Mouse (Mus musculus) lung, embryonic 16.5 days (tissue): ENCODE data around the gene Shb. TPM values are rescaled to one million over a fixed set of nuclear protein-coding genes. Genes with fewer than 3 reads are reported as not detected.
A peak's percentile ranks its signal among the peaks of the same experiment; 100 is the strongest.

Experiments
- ATAC-seq: fragments of 200-750 bp; cut with Nextera tagmentation; 2 replicates; pipeline ENCODE4 v1.8.0; 2017; ENCODE audit warnings: low read depth, mild to moderate bottlenecking, moderate library complexity
- H3K27ac ChIP-seq: fragments of 300-500 bp; sonication (generic); 2 replicates; pipeline ENCODE4 v1.5.1; 2014; ENCODE audit warnings: mild to moderate bottlenecking, control low read depth, low read length
- H3K27me3 ChIP-seq: fragments of 300-500 bp; sonication (generic); 2 replicates; pipeline ENCODE4 v1.6.1; 2014; ENCODE audit warnings: low read depth, low read length, mixed read lengths; ENCODE audit not compliant: control insufficient read depth, insufficient read depth
- H3K36me3 ChIP-seq: fragments of 300-500 bp; sonication (generic); 2 replicates; pipeline ENCODE4 v1.6.1; 2014; ENCODE audit warnings: low read length; ENCODE audit not compliant: control insufficient read depth, insufficient read depth
- H3K4me1 ChIP-seq: fragments of 300-500 bp; sonication (generic); replicated peaks from 2 replicates; pipeline ENCODE4 v1.6.1; 2014; ENCODE audit warnings: low read length, mixed read lengths; ENCODE audit not compliant: control insufficient read depth, insufficient read depth
- H3K4me2 ChIP-seq: fragments of 300-500 bp; sonication (generic); 2 replicates; pipeline ENCODE4 v1.6.1; 2014; ENCODE audit warnings: low read depth, low read length, control low read depth
- H3K4me3 ChIP-seq: fragments of 300-500 bp; sonication (generic); 2 replicates; pipeline ENCODE4 v1.5.1; 2014; ENCODE audit warnings: mild to moderate bottlenecking, low read length, control low read depth
- H3K9ac ChIP-seq: fragments of 300-500 bp; sonication (generic); 2 replicates; pipeline ENCODE4 v1.6.1; 2014; ENCODE audit warnings: low read length, control low read depth
- H3K9me3 ChIP-seq: fragments of 300-500 bp; sonication (generic); 2 replicates; pipeline ENCODE4 v1.6.1; 2016; ENCODE audit warnings: low read length; ENCODE audit not compliant: control insufficient read depth
- WGBS: fragments of 180-500 bp; shearing (Covaris S2); extraction: QIAGEN DNeasy Blood & Tissue Kit; methylation state at CpG from one replicate; pipeline ENCODE4 v1.1.7; 2014; 5-methylcytosine and 5-hydroxymethylcytosine counted together
- polyA plus RNA-seq: library from polyadenylated mRNA; unstranded; fragments of >200 nt; fragmentation: Nextera tagmentation; extraction: Ambion mirVana; gene quantifications from 2 replicates; pipeline ENCODE4 v1.2.1, GENCODE M21; 2015

Shb gene
- polyA plus RNA-seq, 1 experiment from 2014 or later = 12.4 TPM

- H3K27me3 ChIP-seq = no peaks in the 10 kb centered on the region
- H3K4me3 ChIP-seq = no peak overlapping the region
- no peak for ATAC-seq
- peaks cover 51% of the 10 kb centered on the region for H3K4me1 ChIP-seq
- no peaks in the 10 kb centered on the region for H3K9me3 ChIP-seq
- H3K4me2 ChIP-seq = no peak overlapping the region
- peaks cover 11% of the 10 kb centered on the region; the same call in 1 of the 2 replicates for H3K36me3 ChIP-seq
- H3K27ac ChIP-seq = no peak overlapping the region
- H3K9ac ChIP-seq = no peak overlapping the region
Measured at GRCm38 (mm10) chr4:45522956-45523355, 9.3 kb downstream of the Shb start.

- no peak overlapping the region for H3K9ac ChIP-seq
- WGBS = 74% methylated on average over 4 of the region's 4 CpGs
- no peaks in the 10 kb centered on the region for H3K27me3 ChIP-seq
- no peak overlapping the region for H3K4me3 ChIP-seq
- peaks cover 11% of the 10 kb centered on the region; the same call in 1 of the 2 replicates for H3K36me3 ChIP-seq
- no peak overlapping the region for H3K4me2 ChIP-seq
- peaks cover 51% of the 10 kb centered on the region for H3K4me1 ChIP-seq
- no peaks in the 10 kb centered on the region for H3K9me3 ChIP-seq
- no peak for ATAC-seq
- no peak overlapping the region for H3K27ac ChIP-seq
Measured at GRCm38 (mm10) chr4:45522583-45522900, 9.7 kb downstream of the Shb start.

GRCm38 (mm10) chr4:45521705-45522582, 10.3 kb downstream of the Shb start:
- Histone ChIP-seq H3K4me3 (no peak overlapping the region), H3K36me3 (peaks cover 11% of the 10 kb centered on the region; the same call in 1 of the 2 replicates), H3K9ac (no peak overlapping the region), H3K27ac (no peak overlapping the region), H3K4me1 (peaks cover 46% of the 10 kb centered on the region), H3K27me3 (no peaks in the 10 kb centered on the region), H3K9me3 (no peaks in the 10 kb centered on the region), H3K4me2 (no peak overlapping the region)
- WGBS = 53% methylated on average over 9 of the region's 9 CpGs
- ATAC-seq = no peak

- no peaks in the 10 kb centered on the region for H3K9me3 ChIP-seq
- no peak overlapping the region for H3K4me3 ChIP-seq
- peaks cover 39% of the 10 kb centered on the region for H3K4me1 ChIP-seq
- 44% methylated on average over 8 of the region's 8 CpGs for WGBS
- 0 out of 2 replicates have a peak, but pooled peaks cover 7% of the 10 kb centered on the region for H3K36me3 ChIP-seq
- no peaks in the 10 kb centered on the region for H3K27me3 ChIP-seq
- peak overlapping the region; percentile 71 for H3K27ac ChIP-seq
- no peak for ATAC-seq
- H3K4me2 ChIP-seq = peak overlapping the region; percentile 11; the same call in 1 of the 2 replicates
- 0 out of 2 replicates have a peak overlapping the region, but pooled peaks have one; percentile 17 for H3K9ac ChIP-seq
Measured at GRCm38 (mm10) chr4:45520375-45520774, 11.9 kb downstream of the Shb start.

GRCm38 (mm10) chr4:45517399-45517798, 14.9 kb downstream of the Shb start:
- no peak overlapping the region for H3K4me3 ChIP-seq
- H3K9me3 ChIP-seq = no peaks in the 10 kb centered on the region
- H3K9ac ChIP-seq = no peak overlapping the region
- H3K4me1 ChIP-seq = peaks cover 58% of the 10 kb centered on the region
- H3K27ac ChIP-seq = no peak overlapping the region
- H3K4me2 ChIP-seq = no peak overlapping the region
- 26% methylated on average over 4 of the region's 4 CpGs for WGBS
- no peak for ATAC-seq
- H3K27me3 ChIP-seq = no peaks in the 10 kb centered on the region
- no peaks in the 10 kb centered on the region for H3K36me3 ChIP-seq

- Histone ChIP-seq H3K27ac (no peak overlapping the region), H3K9ac (no peak overlapping the region)
- WGBS = 48% methylated on average over 4 of the region's 4 CpGs
Measured at GRCm38 (mm10) chr4:45515894-45516293, 16.4 kb downstream of the Shb start.

GRCm38 (mm10) chr4:45514406-45514805, 17.9 kb downstream of the Shb start:
- Histone ChIP-seq H3K4me3 (no peak overlapping the region), H3K4me1 (peaks cover 46% of the 10 kb centered on the region)
- ATAC-seq = peak; percentile 64

More at GRCm38 (mm10) chr4:45515894-45516293, 16.4 kb downstream of the Shb start:
- H3K27me3 ChIP-seq = no peaks in the 10 kb centered on the region
- H3K4me1 ChIP-seq = peaks cover 46% of the 10 kb centered on the region
- H3K4me2 ChIP-seq = no peak overlapping the region
- no peaks in the 10 kb centered on the region for H3K9me3 ChIP-seq
- no peak for ATAC-seq
- H3K4me3 ChIP-seq = no peak overlapping the region
- H3K36me3 ChIP-seq = no peaks in the 10 kb centered on the region

GRCm38 (mm10) chr4:45513791-45514293, 18.4 kb downstream of the Shb start:
- Histone ChIP-seq H3K27me3 (no peaks in the 10 kb centered on the region), H3K4me2 (peak overlapping the region; percentile 11), H3K4me1 (peaks cover 48% of the 10 kb centered on the region), H3K9me3 (no peaks in the 10 kb centered on the region), H3K36me3 (no peaks in the 10 kb centered on the region), H3K4me3 (no peak overlapping the region), H3K27ac (peak overlapping the region; percentile 73), H3K9ac (peak overlapping the region; percentile 12)
- WGBS = 4% methylated on average over 10 of the region's 10 CpGs
- ATAC-seq = peak; percentile 82

More at GRCm38 (mm10) chr4:45514406-45514805, 17.9 kb downstream of the Shb start:
- H3K27me3 ChIP-seq = no peaks in the 10 kb centered on the region
- WGBS = 17% methylated on average over 7 of the region's 7 CpGs
- H3K27ac ChIP-seq = peak overlapping the region; percentile 73
- no peaks in the 10 kb centered on the region for H3K36me3 ChIP-seq
- no peaks in the 10 kb centered on the region for H3K9me3 ChIP-seq
- H3K9ac ChIP-seq = peak overlapping the region; percentile 6
- H3K4me2 ChIP-seq = peak overlapping the region; percentile 11

- H3K27me3 ChIP-seq = no peaks in the 10 kb centered on the region
- no peak overlapping the region for H3K4me3 ChIP-seq
- H3K4me2 ChIP-seq = peak overlapping the region; percentile 11; the same call in 1 of the 2 replicates
- H3K36me3 ChIP-seq = no peaks in the 10 kb centered on the region
- WGBS = 57% methylated on average over 2 of the region's 2 CpGs
- peak overlapping the region; percentile 73 for H3K27ac ChIP-seq
- no peaks in the 10 kb centered on the region for H3K9me3 ChIP-seq
- peak overlapping the region; percentile 12; the same call in 1 of the 2 replicates for H3K9ac ChIP-seq
- H3K4me1 ChIP-seq = peaks cover 53% of the 10 kb centered on the region
- ATAC-seq = peak; percentile 4; the same call in 1 of the 2 replicates
Measured at GRCm38 (mm10) chr4:45513340-45513739, 18.9 kb downstream of the Shb start.
